Mouse (Mus musculus): ENCODE results near the gene 1600012H06Rik.
"Not testable (repeated sequence)": the region's sequence is repeated elsewhere in the genome, so short reads cannot be mapped to it uniquely, and the experiment has no call there.

Gene 1600012H06Rik

GRCm38 (mm10) chr17:14944551-14944950 is 1.6 kb downstream of the 1600012H06Rik start:
- no peak for DNase-seq (ENCODE audit: low read depth)

GRCm38 (mm10) chr17:14949161-14949827 is 6.3 kb downstream of the 1600012H06Rik start:
- no peak for DNase-seq (ENCODE audit: low read depth)

- peak; percentile 30 for DNase-seq (ENCODE audit: low read depth)
These were observed 10.5 kb downstream of the 1600012H06Rik start for GRCm38 (mm10) chr17:14953452-14953851.

GRCm38 (mm10) chr17:14958686-14959327 is 15.8 kb downstream of the 1600012H06Rik start:
- DNase-seq (ENCODE audit: low read depth), result peak; percentile 29

GRCm38 (mm10) chr17:14959979-14960378 is 17.0 kb downstream of the 1600012H06Rik start:
- DNase-seq (ENCODE audit: low read depth), result peak; percentile 39

- DNase-seq (ENCODE audit: low read depth), result no peak
These were observed 17.5 kb downstream of the 1600012H06Rik start for GRCm38 (mm10) chr17:14960520-14960919.

- DNase-seq (ENCODE audit: low read depth), result not testable (repeated sequence)
These were observed 18.1 kb downstream of the 1600012H06Rik start, which contains the start of gene Phf10 for GRCm38 (mm10) chr17:14960951-14961556. Gene Phf10, minus strand, starts transcription at chr17:14961273.

GRCm38 (mm10) chr17:14961557-14962154 is 18.7 kb downstream of the 1600012H06Rik start:
- not testable (repeated sequence) for DNase-seq (ENCODE audit: low read depth)

- DNase-seq (ENCODE audit: low read depth), result not testable (repeated sequence)
These were observed 25.5 kb downstream of the 1600012H06Rik start for GRCm38 (mm10) chr17:14968373-14968913.

- not testable (repeated sequence) for DNase-seq (ENCODE audit: low read depth)
These were observed 34.9 kb downstream of the 1600012H06Rik start for GRCm38 (mm10) chr17:14977718-14978361.

GRCm38 (mm10) chr17:14978362-14979038 is 35.5 kb downstream of the 1600012H06Rik start, which contains the start of the genes 9030025P20Rik and Gm3417:
Gene 9030025P20Rik, plus strand, starts transcription at chr17:14978468.
Gene Gm3417, minus strand, starts transcription at chr17:14978790.
- DNase-seq (ENCODE audit: low read depth), result not testable (repeated sequence)

GRCm38 (mm10) chr17:14990116-14990702 is 47.2 kb downstream of the 1600012H06Rik start:
- DNase-seq (ENCODE audit: low read depth), result not testable (repeated sequence)

GRCm38 (mm10) chr17:14992522-14993138 is 49.6 kb downstream of the 1600012H06Rik start:
- not testable (repeated sequence) for DNase-seq (ENCODE audit: low read depth)

GRCm38 (mm10) chr17:14993139-14993832 is 50.3 kb downstream of the 1600012H06Rik start:
- not testable (repeated sequence) for DNase-seq (ENCODE audit: low read depth)

GRCm38 (mm10) chr17:14994140-14994539 is 51.2 kb downstream of the 1600012H06Rik start:
- DNase-seq (ENCODE audit: low read depth), result not testable (repeated sequence)

GRCm38 (mm10) chr17:15000047-15000446 is 57.1 kb downstream of the 1600012H06Rik start:
- not testable (repeated sequence) for DNase-seq (ENCODE audit: low read depth)

GRCm38 (mm10) chr17:15009088-15009487 is 66.1 kb downstream of the 1600012H06Rik start:
- DNase-seq (ENCODE audit: low read depth), result not testable (repeated sequence)
